Mouse (Mus musculus) bone marrow macrophage, adult 2 months (primary cell): ENCODE data around the gene Aco1. TPM values are rescaled to one million over a fixed set of nuclear protein-coding genes. Genes with fewer than 3 reads are reported as not detected.

ENCODE experiments used
- H3K27ac ChIP-seq: 2 replicates; pipeline ENCODE4 v1.5.1; 2012; ENCODE audit warnings: low read depth, low read length; ENCODE audit not compliant: insufficient read depth
- H3K4me1 ChIP-seq: 2 replicates; pipeline ENCODE4 v1.6.1; 2012; ENCODE audit warnings: low read length; ENCODE audit not compliant: control insufficient read depth, insufficient read depth
- H3K4me3 ChIP-seq: 2 replicates; pipeline ENCODE4 v1.5.1; 2012; ENCODE audit warnings: mild to moderate bottlenecking, low read length, moderate library complexity; ENCODE audit not compliant: insufficient read depth
- CTCF ChIP-seq: IDR thresholded peaks from 2 replicates; pipeline ENCODE4 v1.5.1; 2012; ENCODE audit warnings: low read depth, mild to moderate bottlenecking, low read length, moderate library complexity
- POLR2A ChIP-seq: IDR thresholded peaks from 2 replicates; pipeline ENCODE4 v1.6.1; 2012; ENCODE audit warnings: mild to moderate bottlenecking, low read depth, low read length, borderline replicate concordance
- polyA plus RNA-seq: library from polyadenylated mRNA; stranded (reverse); fragments of >200 nt; gene quantifications from 2 replicates; pipeline ENCODE4 v1.2.4, GENCODE M21; 2012; ENCODE audit not compliant: missing spikeins, insufficient read depth, insufficient read length

The Aco1 gene
- polyA plus RNA-seq, 1 experiment = 28.8 TPM

GRCm38 (mm10) chr4:40139663-40140255 is 3.1 kb upstream of the Aco1 start:
- H3K4me1 ChIP-seq = peaks cover 15% of the 10 kb centered on the region
- no peak overlapping the region for H3K27ac ChIP-seq
- H3K4me3 ChIP-seq = no peak overlapping the region
- TF ChIP-seq POLR2A (no peak), CTCF (no peak)

- Histone ChIP-seq H3K27ac (peak overlapping the region; percentile 58), H3K4me1 (peaks cover 26% of the 10 kb centered on the region), H3K4me3 (peak overlapping the region; percentile 87)
- TF ChIP-seq CTCF = no peak
- no peak for TF ChIP-seq POLR2A
Observed at GRCm38 (mm10) chr4:40143533-40143871, 621 bp downstream of the Aco1 start.

- TF ChIP-seq POLR2A = no peak
- TF ChIP-seq CTCF = no peak
- Histone ChIP-seq H3K4me1 (peaks cover 31% of the 10 kb centered on the region), H3K27ac (no peak overlapping the region), H3K4me3 (peak overlapping the region; percentile 87)
Observed at GRCm38 (mm10) chr4:40144543-40144942, 1.7 kb downstream of the Aco1 start.

GRCm38 (mm10) chr4:40144981-40145380 is 2.1 kb downstream of the Aco1 start:
- TF ChIP-seq POLR2A (no peak), CTCF (no peak)
- no peak overlapping the region for H3K4me3 ChIP-seq
- peaks cover 32% of the 10 kb centered on the region for H3K4me1 ChIP-seq
- H3K27ac ChIP-seq = no peak overlapping the region

- TF ChIP-seq CTCF = no peak
- TF ChIP-seq POLR2A = no peak
- Histone ChIP-seq H3K4me1 (peaks cover 41% of the 10 kb centered on the region), H3K4me3 (no peak overlapping the region), H3K27ac (peak overlapping the region; percentile 51)
Observed at GRCm38 (mm10) chr4:40148281-40148680, 5.4 kb downstream of the Aco1 start.

GRCm38 (mm10) chr4:40150046-40150445 is 7.2 kb downstream of the Aco1 start:
- Histone ChIP-seq H3K27ac (no peak overlapping the region), H3K4me1 (peaks cover 35% of the 10 kb centered on the region), H3K4me3 (no peak overlapping the region)
- TF ChIP-seq POLR2A (no peak), CTCF (no peak)

GRCm38 (mm10) chr4:40152771-40153170 is 9.9 kb downstream of the Aco1 start:
- Histone ChIP-seq H3K4me1 (peaks cover 44% of the 10 kb centered on the region), H3K27ac (no peak overlapping the region), H3K4me3 (no peak overlapping the region)
- TF ChIP-seq POLR2A (no peak), CTCF (no peak)

GRCm38 (mm10) chr4:40153500-40153899 is 10.6 kb downstream of the Aco1 start:
- TF ChIP-seq CTCF (no peak), POLR2A (no peak)
- Histone ChIP-seq H3K27ac (no peak overlapping the region), H3K4me3 (no peak overlapping the region), H3K4me1 (peaks cover 41% of the 10 kb centered on the region)

- peaks cover 36% of the 10 kb centered on the region for H3K4me1 ChIP-seq
- no peak overlapping the region for H3K27ac ChIP-seq
- no peak overlapping the region for H3K4me3 ChIP-seq
- no peak for TF ChIP-seq CTCF
Observed at GRCm38 (mm10) chr4:40154751-40155150, 11.9 kb downstream of the Aco1 start.

GRCm38 (mm10) chr4:40155467-40155999 is 12.7 kb downstream of the Aco1 start:
- Histone ChIP-seq H3K27ac (no peak overlapping the region), H3K4me1 (peaks cover 33% of the 10 kb centered on the region), H3K4me3 (no peak overlapping the region)
- TF ChIP-seq CTCF = no peak
- TF ChIP-seq POLR2A = no peak

GRCm38 (mm10) chr4:40156153-40156552 is 13.3 kb downstream of the Aco1 start:
- peaks cover 33% of the 10 kb centered on the region for H3K4me1 ChIP-seq
- H3K4me3 ChIP-seq = no peak overlapping the region
- H3K27ac ChIP-seq = no peak overlapping the region
- TF ChIP-seq POLR2A (no peak), CTCF (no peak)
